Mouse (Mus musculus) megakaryocyte, embryonic 14.5 days (primary cell): Measurements from ENCODE around the gene Zfp160.

Experiments used
- FLI1 ChIP-seq: IDR thresholded peaks from 2 replicates; pipeline ENCODE4 v1.6.1; 2012; ENCODE audit warnings: low read length, inconsistent platforms, mixed read lengths
- GATA1 ChIP-seq: IDR thresholded peaks from 3 replicates; pipeline ENCODE4 v1.6.1; 2012; ENCODE audit warnings: mixed read lengths, low read length, inconsistent platforms, borderline replicate concordance

- TF ChIP-seq GATA1 (no peak), FLI1 (no peak)
These were observed 9.8 kb downstream of the Zfp160 start for GRCm38 (mm10) chr17:21018410-21019080.
